Mouse (Mus musculus) ES-E14 (cell line): Measurements from ENCODE around the gene Tubb1. TPM values are rescaled to one million over a fixed set of nuclear protein-coding genes. Genes with fewer than 3 reads are reported as not detected.

Experiments used
- DNase-seq: peaks from one replicate; pipeline ENCODE4 v3.0.0-alpha.2; 2013; ENCODE audit warnings: low read depth, low spot score
- H3K27ac ChIP-seq: 2 replicates; pipeline ENCODE4 v1.5.1; 2012; ENCODE audit warnings: low read depth, mild to moderate bottlenecking, low read length, moderate library complexity, mixed read lengths; ENCODE audit not compliant: poor library complexity, insufficient read depth, severe bottlenecking
- H3K36me3 ChIP-seq: 2 replicates; pipeline ENCODE4 v1.6.1; 2012; ENCODE audit warnings: mild to moderate bottlenecking, low read length, moderate library complexity, mixed read lengths; ENCODE audit not compliant: control insufficient read depth, poor library complexity, insufficient read depth, severe bottlenecking
- H3K4me1 ChIP-seq, 2 experiments: fragments of 150-350 bp in 1 of 2; sonication (generic) in 1 of 2; 2 replicates each; pipeline ENCODE4 v1.6.1; 2012; ENCODE audit warnings: low read length in 2 of 2, mild to moderate bottlenecking in 1 of 2, mixed read lengths in 1 of 2; ENCODE audit not compliant: control insufficient read depth in 2 of 2, insufficient read depth in 2 of 2, poor library complexity in 1 of 2
- H3K4me3 ChIP-seq, 2 experiments: fragments of 150-350 bp in 1 of 2; sonication (generic) in 1 of 2; 2 replicates each; pipeline ENCODE4 v1.5.1; 2012; ENCODE audit warnings: low read length in 2 of 2, low read depth in 1 of 2, mild to moderate bottlenecking in 1 of 2, mixed read lengths in 1 of 2; ENCODE audit not compliant: insufficient read depth in 1 of 2, poor library complexity in 1 of 2, severe bottlenecking in 1 of 2
- H3K9ac ChIP-seq: 2 replicates; pipeline ENCODE4 v1.6.1; 2012; ENCODE audit warnings: low read depth, mild to moderate bottlenecking, low read length, mixed read lengths; ENCODE audit not compliant: poor library complexity, insufficient read depth, severe bottlenecking
- H3K9me3 ChIP-seq: fragments of 150-350 bp; sonication (generic); 2 replicates; pipeline ENCODE4 v1.6.1; 2012; ENCODE audit warnings: low read depth, mild to moderate bottlenecking, low read length; ENCODE audit not compliant: control insufficient read depth, insufficient read depth
- CHD2 ChIP-seq: IDR thresholded peaks from 2 replicates; pipeline ENCODE4 v1.6.1; 2014; ENCODE audit warnings: mild to moderate bottlenecking, low read depth, low read length, inconsistent platforms
- HCFC1 ChIP-seq: IDR thresholded peaks from 2 replicates; pipeline ENCODE4 v1.6.1; 2012; ENCODE audit warnings: low read length, inconsistent platforms, borderline replicate concordance; ENCODE audit not compliant: insufficient read depth
- MAFK ChIP-seq: IDR thresholded peaks from 2 replicates; pipeline ENCODE4 v1.6.1; 2014; ENCODE audit warnings: mild to moderate bottlenecking, low read depth, low read length, inconsistent platforms; ENCODE audit not compliant: insufficient read depth
- ZC3H11A ChIP-seq: IDR thresholded peaks from 2 replicates; pipeline ENCODE4 v1.6.1; 2012; ENCODE audit warnings: low read depth, mild to moderate bottlenecking, inconsistent platforms, low read length, borderline replicate concordance
- ZNF384 ChIP-seq: IDR thresholded peaks from 2 replicates; pipeline ENCODE4 v1.6.1; 2012; ENCODE audit warnings: low read depth, low read length, inconsistent platforms
- in situ Hi-C, 2 experiments: fragments of 600-800 bp; cut with MboI; formaldehyde crosslinking; loops; one replicate each; pipeline ENCODE4 v1.15.1; 2025; ENCODE audit warnings: low sequenced_read_pairs in 2 of 2, inconsistent platforms in 1 of 2; ENCODE audit not compliant: unreplicated experiment in 2 of 2
- total RNA-seq: library from RNA; depleted of rRNA; stranded (reverse); fragments of 300-350 nt; gene quantifications from 2 replicates; pipeline ENCODE4 v1.2.3, GENCODE M21; 2012

The Tubb1 gene
- total RNA-seq, 1 experiment, result 0.18 TPM

DNA sequence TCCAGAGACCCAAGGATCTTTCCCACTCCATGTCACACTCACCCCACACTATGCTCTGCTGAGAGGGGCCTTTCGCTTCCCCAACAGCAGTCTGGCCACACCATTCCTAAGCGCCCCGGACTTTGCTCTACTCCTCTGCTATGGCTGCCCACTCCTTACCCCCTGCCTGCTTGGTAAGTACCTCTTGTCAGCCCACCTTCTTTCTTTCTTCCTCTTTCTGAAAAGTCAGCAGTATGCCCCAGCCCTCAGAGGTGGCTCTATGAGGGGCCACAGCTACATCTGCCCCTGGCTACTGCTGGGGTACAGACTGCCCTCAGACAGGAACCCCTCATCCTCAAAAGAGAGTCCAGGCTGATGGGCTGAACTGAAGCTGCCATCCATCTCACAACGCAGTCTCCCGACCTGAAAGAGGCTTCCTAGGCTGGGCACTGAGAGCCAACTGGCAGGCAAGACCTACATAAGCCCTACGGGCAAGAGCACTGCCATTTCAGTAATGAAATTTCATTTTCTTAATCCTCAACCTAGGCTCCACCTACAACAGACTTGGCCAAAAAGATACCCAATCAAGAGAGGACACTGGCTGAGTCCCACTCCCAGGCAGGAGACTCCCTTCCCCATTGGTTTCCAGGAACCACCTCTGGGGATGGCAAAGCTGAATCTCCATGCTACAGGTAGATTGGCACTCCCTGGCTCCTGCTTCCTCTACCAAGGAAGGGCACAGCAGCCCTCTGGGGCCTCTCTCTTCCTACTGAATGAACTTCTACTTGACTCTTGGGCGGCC lies 13.4 kb upstream of the Tubb1 start:
- no peak for DNase-seq
- Histone ChIP-seq H3K27ac (no peak overlapping the region; the same call in 1 of the 2 replicates), H3K9ac (no peak overlapping the region), H3K4me3 (no peak overlapping the region), H3K4me1 (peaks cover 0 to 30% of the 10 kb centered on the region in 2 experiments; a peak in 2 of 4 replicates), H3K36me3 (peaks cover 33% of the 10 kb centered on the region), H3K9me3 (no peaks in the 10 kb centered on the region)
- in situ Hi-C loops, result no loop called here
- no peak for TF ChIP-seq ZC3H11A
- TF ChIP-seq ZNF384, result no peak
- no peak for TF ChIP-seq CHD2
- TF ChIP-seq HCFC1, result no peak

- Histone ChIP-seq H3K36me3 (peaks cover 29% of the 10 kb centered on the region), H3K27ac (no peak overlapping the region), H3K9ac (no peak overlapping the region; the same call in 1 of the 2 replicates), H3K9me3 (no peaks in the 10 kb centered on the region), H3K4me1 (peaks cover 0 to 30% of the 10 kb centered on the region in 2 experiments; a peak in 2 of 4 replicates), H3K4me3 (peak overlapping the region in 1 of 2 experiments; percentile 71; a peak in 1 of 4 replicates)
- DNase-seq, result no peak
- TF ChIP-seq ZC3H11A, result no peak
- no peak for TF ChIP-seq HCFC1
- in situ Hi-C loops, result no loop called here
Observed at GRCm38 (mm10) chr2:174437697-174437982, 12.9 kb upstream of the Tubb1 start.

- Histone ChIP-seq H3K36me3 (peaks cover 26% of the 10 kb centered on the region), H3K4me1 (peaks cover 0 to 30% of the 10 kb centered on the region in 2 experiments; a peak in 2 of 4 replicates), H3K4me3 (peak overlapping the region; percentile 48 to 71), H3K9me3 (no peaks in the 10 kb centered on the region), H3K27ac (no peak overlapping the region), H3K9ac (peak overlapping the region; percentile 68)
- in situ Hi-C loops, result no loop called here
- no peak for TF ChIP-seq HCFC1
- no peak for TF ChIP-seq MAFK
- no peak for TF ChIP-seq ZNF384
- TF ChIP-seq ZC3H11A, result no peak
- TF ChIP-seq CHD2, result no peak
- no peak for DNase-seq
Observed at GRCm38 (mm10) chr2:174438181-174438580, 12.3 kb upstream of the Tubb1 start.

GRCm38 (mm10) chr2:174438737-174439449 lies 11.6 kb upstream of the Tubb1 start, which contains the start of gene Ctsz:
Gene Ctsz (minus strand): TSS chr2:174439039.
- Histone ChIP-seq H3K4me1 (peaks cover 0 to 24% of the 10 kb centered on the region in 2 experiments; a peak in 2 of 4 replicates), H3K27ac (no peak within 1 kb of the TSS), H3K36me3 (peaks cover 19% of the 10 kb centered on the region), H3K9me3 (no peaks in the 10 kb centered on the region), H3K9ac (peak within 1 kb of the TSS; percentile 68), H3K4me3 (peak within 1 kb of the TSS; percentile 48 to 71)
- in situ Hi-C loops, result no loop called here
- TF ChIP-seq HCFC1 (no peak), MAFK (no peak), CHD2 (no peak), ZNF384 (no peak), ZC3H11A (no peak)
- peak; percentile 44 for DNase-seq
